Comparison of ENCODE assay signal across 11 mouse cellular contexts in the genomic region with DNA sequence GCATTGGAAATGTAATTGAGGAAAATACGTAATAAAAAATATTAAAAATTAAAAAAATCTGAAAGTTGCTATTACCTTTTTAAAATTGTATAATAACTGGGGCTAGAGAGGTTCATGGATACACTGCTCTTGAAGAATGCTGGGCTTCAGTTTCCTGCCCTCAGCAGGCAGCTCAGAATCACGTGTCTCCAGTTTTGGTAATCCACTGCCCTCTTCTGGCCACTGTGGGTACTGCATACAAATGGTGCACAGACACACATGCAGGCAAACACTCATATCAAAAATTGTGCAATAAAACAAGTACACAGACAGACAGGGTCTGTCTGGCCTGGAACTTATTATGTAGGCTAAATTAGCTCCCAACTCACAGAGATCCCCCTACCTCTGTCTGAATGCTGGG. TPM values are rescaled to one million over a fixed set of nuclear protein-coding genes. Genes with fewer than 3 reads are reported as not detected.
DNase-seq lines count a peak whose midpoint lies in the region; ATAC-seq and TF ChIP-seq lines count a peak whose summit lies in the region.
"Had no signal": no experiment of that assay in that cellular context is flagged by ENCODE, and none has a peak within 500 bp of the region (broad histone marks: within the 10 kb centered on the region; RNA-seq: fewer than 3 reads in every experiment).

No protein-coding gene starts in this region.

- H3K27me3 ChIP-seq in midbrain, postnatal 0 days (ENCODE audit: insufficient read depth, low read length) = no peaks in the 10 kb centered on the region
- H3K27me3 ChIP-seq in midbrain, embryonic 15.5 days (replicated peaks) = 0 out of 2 replicates have a peak, but pooled peaks cover 5% of the 10 kb centered on the region
- H3K27me3 ChIP-seq in hindbrain, embryonic 11.5 days (ENCODE audit: control insufficient read depth, insufficient read depth, low read length) = peaks cover 11% of the 10 kb centered on the region

- WGBS in midbrain, postnatal 0 days = 63% methylated on average over 2 of the region's 2 CpGs
- WGBS in midbrain, embryonic 15.5 days = 64% methylated on average over 2 of the region's 2 CpGs
- WGBS in hindbrain, embryonic 11.5 days = 65% methylated on average over 2 of the region's 2 CpGs

- H3K9me3 ChIP-seq in midbrain, postnatal 0 days (ENCODE audit: low read length) = 0 out of 2 replicates have a peak, but pooled peaks cover 6% of the 10 kb centered on the region
- peaks cover 3% of the 10 kb centered on the region; the same call in 1 of the 2 replicates for H3K9me3 ChIP-seq in midbrain, embryonic 15.5 days
- H3K9me3 ChIP-seq in hindbrain, embryonic 11.5 days (ENCODE audit: control insufficient read depth, low read length) = no peaks in the 10 kb centered on the region; the same call in 1 of the 2 replicates

- no peak overlapping the region for H3K4me2 ChIP-seq in midbrain, postnatal 0 days (ENCODE audit: low read depth, low read length, poor library complexity, severe bottlenecking)
- H3K4me2 ChIP-seq in midbrain, embryonic 15.5 days = no peak overlapping the region
- no peak overlapping the region for H3K4me2 ChIP-seq in hindbrain, embryonic 11.5 days (replicated peaks; ENCODE audit: low read depth, low read length)
- H3K4me2 ChIP-seq: midbrain, embryonic 12.5 days had no signal

- ATAC-seq in CD4-positive, CD25-positive, alpha-beta regulatory T cell, adult 4 months = no peak
- no peak for ATAC-seq in midbrain, postnatal 0 days (ENCODE audit: low FRiP score)
- no peak for ATAC-seq in midbrain, embryonic 15.5 days (replicated peaks)
- no peak for ATAC-seq in hindbrain, embryonic 11.5 days (ENCODE audit: low FRiP score)

- no peaks in the 10 kb centered on the region for H3K4me1 ChIP-seq in midbrain, postnatal 0 days (ENCODE audit: insufficient read depth, low read length)
- H3K4me1 ChIP-seq in midbrain, embryonic 15.5 days = no peaks in the 10 kb centered on the region
- no peaks in the 10 kb centered on the region for H3K4me1 ChIP-seq in hindbrain, embryonic 11.5 days (replicated peaks; ENCODE audit: control insufficient read depth, insufficient read depth, low read length)
- H3K4me1 ChIP-seq: heart, embryonic 10.5 days; midbrain, embryonic 12.5 days had no signal

- H3K36me3 ChIP-seq in midbrain, postnatal 0 days (ENCODE audit: insufficient read depth, low read length) = no peaks in the 10 kb centered on the region
- H3K36me3 ChIP-seq in midbrain, embryonic 15.5 days (replicated peaks) = no peaks in the 10 kb centered on the region
- no peaks in the 10 kb centered on the region for H3K36me3 ChIP-seq in hindbrain, embryonic 11.5 days (ENCODE audit: control insufficient read depth, insufficient read depth, low read length)
- H3K36me3 ChIP-seq: heart, embryonic 10.5 days; midbrain, embryonic 12.5 days had no signal

- no peak overlapping the region for H3K4me3 ChIP-seq in midbrain, postnatal 0 days (ENCODE audit: low read depth, low read length)
- no peak overlapping the region for H3K4me3 ChIP-seq in midbrain, embryonic 15.5 days
- H3K4me3 ChIP-seq in hindbrain, embryonic 11.5 days (ENCODE audit: low read depth, low read length) = no peak overlapping the region
- H3K4me3 ChIP-seq: heart, embryonic 10.5 days; midbrain, embryonic 12.5 days had no signal

- no peak overlapping the region for H3K27ac ChIP-seq in midbrain, postnatal 0 days (ENCODE audit: low read depth, low read length)
- H3K27ac ChIP-seq in midbrain, embryonic 15.5 days = no peak overlapping the region
- no peak overlapping the region for H3K27ac ChIP-seq in hindbrain, embryonic 11.5 days (ENCODE audit: low read depth, low read length)
- H3K27ac ChIP-seq: heart, embryonic 10.5 days; midbrain, embryonic 12.5 days had no signal

- H3K9ac ChIP-seq in midbrain, postnatal 0 days (replicated peaks; ENCODE audit: low read length, poor library complexity, severe bottlenecking) = no peak overlapping the region
- no peak overlapping the region for H3K9ac ChIP-seq in midbrain, embryonic 15.5 days
- H3K9ac ChIP-seq in hindbrain, embryonic 11.5 days (ENCODE audit: low read depth, low read length) = no peak overlapping the region
- H3K9ac ChIP-seq: midbrain, embryonic 12.5 days had no signal

- peak; percentile 49 for DNase-seq in CD4-positive, CD25-positive, alpha-beta regulatory T cell, adult 2 months (ENCODE audit: low read depth, low spot score)
- no peak for DNase-seq in midbrain, postnatal 0 days (ENCODE audit: low spot score)
- peak; percentile 84 for DNase-seq in ZHBTc4 (ENCODE audit: low read depth, low spot score)
- DNase-seq in naive thymus-derived CD4-positive, alpha-beta T cell, adult 2 months (ENCODE audit: low read depth) = peak; percentile 34
- DNase-seq in kidney, adult 18-20 months = no peak
- no peak for DNase-seq in hindbrain, embryonic 11.5 days (ENCODE audit: low spot score)
- DNase-seq: kidney, adult 11 months had no signal

- TF ChIP-seq CTCF in midbrain, postnatal 0 days (IDR thresholded peaks at IDR 0.05) = peak; percentile 63

RNA-seq across cellular contexts. Expression of gene Ostm1, which starts 21.3 kb away (rescaled TPM):
- polyA plus RNA-seq in CD4-positive, CD25-positive, alpha-beta regulatory T cell, adult 4 months (2017; shearing (Covaris generic)) = 10 to 100 TPM; 39.9 TPM
- 41.8 and 46.6 TPM in 2 replicates for total RNA-seq in midbrain, postnatal 0 days (2014; rRNA removed)
- polyA plus RNA-seq in midbrain, postnatal 0 days (2015; fragmentation: Nextera tagmentation; extraction: Ambion mirVana) = 39.5 and 40.0 TPM in 2 replicates
- polyA plus RNA-seq in midbrain, embryonic 15.5 days (2015; fragmentation: Nextera tagmentation; extraction: Ambion mirVana) = 37.2 and 39.7 TPM in 2 replicates
- 20.2 and 23.1 TPM in 2 replicates for polyA plus RNA-seq in hindbrain, embryonic 11.5 days (2014; fragmentation: Nextera tagmentation; extraction: Ambion mirVana)

RNA-seq across cellular contexts. Expression of gene Nr2e1, which starts 21.4 kb away (rescaled TPM):
- not detected for polyA plus RNA-seq in CD4-positive, CD25-positive, alpha-beta regulatory T cell, adult 4 months (2017; shearing (Covaris generic))
- 1.3 and 3.2 TPM in 2 replicates for total RNA-seq in midbrain, postnatal 0 days (2014; rRNA removed)
- polyA plus RNA-seq in midbrain, postnatal 0 days (2015; fragmentation: Nextera tagmentation; extraction: Ambion mirVana) = 3.2 and 3.6 TPM in 2 replicates
- polyA plus RNA-seq in midbrain, embryonic 15.5 days (2015; fragmentation: Nextera tagmentation; extraction: Ambion mirVana) = 5.3 and 6.5 TPM in 2 replicates
- polyA plus RNA-seq in hindbrain, embryonic 11.5 days (2014; fragmentation: Nextera tagmentation; extraction: Ambion mirVana) = 0.11 and 0.71 TPM in 2 replicates
- polyA plus RNA-seq: heart, embryonic 10.5 days had no signal

Comparison
In these comparisons a context has a peak if more than half of its experiments do, and no peak if none do; other contexts are left out.
1. DNase-seq: peak in CD4-positive, CD25-positive, alpha-beta regulatory T cell, adult 2 months (single experiment), ZHBTc4 (single experiment) and naive thymus-derived CD4-positive, alpha-beta T cell, adult 2 months (single experiment); none in midbrain, postnatal 0 days (single experiment), kidney, adult 18-20 months (single experiment) and hindbrain, embryonic 11.5 days (single experiment).